Mouse (Mus musculus): ENCODE results near the gene Slc17a9. TPM values are rescaled to one million over a fixed set of nuclear protein-coding genes. Genes with fewer than 3 reads are reported as not detected.

Slc17a9 gene
- total and polyA plus RNA-seq, 2 experiments from 2014 or later: 0.55 TPM; not detected in 1

- Histone ChIP-seq H3K4me3 (ENCODE audit: low read depth, low read length) (peak overlapping the region; percentile 79), H3K4me1 (ENCODE audit: insufficient read depth, low read length) (peaks cover 8% of the 10 kb centered on the region), H3K27me3 (ENCODE audit: insufficient read depth, low read length) (no peaks in the 10 kb centered on the region), H3K4me2 (ENCODE audit: low read depth, low read length, poor library complexity, severe bottlenecking) (peak overlapping the region; percentile 77), H3K36me3 (ENCODE audit: insufficient read depth, low read length) (no peaks in the 10 kb centered on the region), H3K9ac (replicated peaks; ENCODE audit: low read length, poor library complexity, severe bottlenecking) (peak overlapping the region; percentile 92), H3K9me3 (ENCODE audit: low read length) (no peaks in the 10 kb centered on the region), H3K27ac (ENCODE audit: low read depth, low read length) (peak overlapping the region; percentile 98)
- peak; percentile 96 for DNase-seq (ENCODE audit: low spot score)
- under 1% methylated on average over 65 of the region's 66 CpGs for WGBS
- TF ChIP-seq CTCF (IDR thresholded peaks at IDR 0.05): no peak; the same call in none of the 2 replicates
- ATAC-seq (ENCODE audit: low FRiP score): peak; percentile 95
These were observed 23.1 kb upstream of the Slc17a9 start for GRCm38 (mm10) chr2:180701767-180702621.

- H3K9me3 ChIP-seq (ENCODE audit: low read length): no peaks in the 10 kb centered on the region
- H3K4me1 ChIP-seq (ENCODE audit: insufficient read depth, low read length): peaks cover 8% of the 10 kb centered on the region
- no peak; the same call in 1 of the 2 replicates for TF ChIP-seq CTCF (IDR thresholded peaks at IDR 0.05)
- peak overlapping the region; percentile 98 for H3K27ac ChIP-seq (ENCODE audit: low read depth, low read length)
- H3K4me2 ChIP-seq (ENCODE audit: low read depth, low read length, poor library complexity, severe bottlenecking): peak overlapping the region; percentile 77
- WGBS: 31% methylated on average over 4 of the region's 4 CpGs
- peak overlapping the region; percentile 79 for H3K4me3 ChIP-seq (ENCODE audit: low read depth, low read length)
- peak overlapping the region; percentile 92 for H3K9ac ChIP-seq (replicated peaks; ENCODE audit: low read length, poor library complexity, severe bottlenecking)
- H3K36me3 ChIP-seq (ENCODE audit: insufficient read depth, low read length): no peaks in the 10 kb centered on the region
- DNase-seq (ENCODE audit: low spot score) (no peak), ATAC-seq (ENCODE audit: low FRiP score) (no peak)
- no peaks in the 10 kb centered on the region for H3K27me3 ChIP-seq (ENCODE audit: insufficient read depth, low read length)
These were observed 22.3 kb upstream of the Slc17a9 start for GRCm38 (mm10) chr2:180702701-180703149.

- Histone ChIP-seq H3K4me2 (ENCODE audit: low read depth, low read length, poor library complexity, severe bottlenecking) (no peak overlapping the region), H3K4me3 (ENCODE audit: low read depth, low read length) (no peak overlapping the region), H3K9me3 (ENCODE audit: low read length) (no peaks in the 10 kb centered on the region), H3K4me1 (ENCODE audit: insufficient read depth, low read length) (peaks cover 8% of the 10 kb centered on the region), H3K36me3 (ENCODE audit: insufficient read depth, low read length) (no peaks in the 10 kb centered on the region), H3K9ac (replicated peaks; ENCODE audit: low read length, poor library complexity, severe bottlenecking) (peak overlapping the region; percentile 92; the same call in 1 of the 2 replicates), H3K27ac (ENCODE audit: low read depth, low read length) (no peak overlapping the region), H3K27me3 (ENCODE audit: insufficient read depth, low read length) (no peaks in the 10 kb centered on the region)
- TF ChIP-seq CTCF (IDR thresholded peaks at IDR 0.05): no peak
- WGBS: 84% methylated on average over 5 of the region's 5 CpGs
- no peak for ATAC-seq (ENCODE audit: low FRiP score)
- DNase-seq (ENCODE audit: low spot score): no peak
These were observed 21.9 kb upstream of the Slc17a9 start for GRCm38 (mm10) chr2:180703175-180703574.

GRCm38 (mm10) chr2:180703645-180704359, 21.3 kb upstream of the Slc17a9 start:
- Histone ChIP-seq H3K9me3 (ENCODE audit: low read length) (no peaks in the 10 kb centered on the region), H3K4me3 (ENCODE audit: low read depth, low read length) (no peak overlapping the region), H3K9ac (replicated peaks; ENCODE audit: low read length, poor library complexity, severe bottlenecking) (no peak overlapping the region), H3K36me3 (ENCODE audit: insufficient read depth, low read length) (no peaks in the 10 kb centered on the region), H3K27me3 (ENCODE audit: insufficient read depth, low read length) (no peaks in the 10 kb centered on the region), H3K27ac (ENCODE audit: low read depth, low read length) (no peak overlapping the region), H3K4me2 (ENCODE audit: low read depth, low read length, poor library complexity, severe bottlenecking) (no peak overlapping the region), H3K4me1 (ENCODE audit: insufficient read depth, low read length) (peaks cover 15% of the 10 kb centered on the region)
- TF ChIP-seq CTCF (IDR thresholded peaks at IDR 0.05): peak; percentile 13; the same call in 1 of the 2 replicates
- no peak for DNase-seq (ENCODE audit: low spot score)
- 76% methylated on average over 3 of the region's 3 CpGs for WGBS
- ATAC-seq (ENCODE audit: low FRiP score): no peak

GRCm38 (mm10) chr2:180704591-180704990, 20.5 kb upstream of the Slc17a9 start:
- Histone ChIP-seq H3K4me1 (ENCODE audit: insufficient read depth, low read length) (peaks cover 16% of the 10 kb centered on the region), H3K36me3 (ENCODE audit: insufficient read depth, low read length) (no peaks in the 10 kb centered on the region), H3K9ac (replicated peaks; ENCODE audit: low read length, poor library complexity, severe bottlenecking) (0 out of 2 replicates have a peak overlapping the region, but pooled peaks have one; percentile 8), H3K4me2 (ENCODE audit: low read depth, low read length, poor library complexity, severe bottlenecking) (no peak overlapping the region), H3K27me3 (ENCODE audit: insufficient read depth, low read length) (no peaks in the 10 kb centered on the region), H3K27ac (ENCODE audit: low read depth, low read length) (no peak overlapping the region), H3K4me3 (ENCODE audit: low read depth, low read length) (no peak overlapping the region), H3K9me3 (ENCODE audit: low read length) (no peaks in the 10 kb centered on the region)
- 86% methylated on average over 8 of the region's 8 CpGs for WGBS
- ATAC-seq (ENCODE audit: low FRiP score) (no peak), DNase-seq (ENCODE audit: low spot score) (no peak)
- no peak for TF ChIP-seq CTCF (IDR thresholded peaks at IDR 0.05)

Measured in midbrain, postnatal 0 days (tissue).